Mouse (Mus musculus) bone marrow macrophage, adult 2 months (primary cell): ENCODE results near the gene H2-DMa. TPM values are rescaled to one million over a fixed set of nuclear protein-coding genes. Genes with fewer than 3 reads are reported as not detected.

ENCODE experiments used
- H3K27ac ChIP-seq: 2 replicates; pipeline ENCODE4 v1.5.1; 2012; ENCODE audit warnings: low read depth, low read length; ENCODE audit not compliant: insufficient read depth
- H3K4me1 ChIP-seq: 2 replicates; pipeline ENCODE4 v1.6.1; 2012; ENCODE audit warnings: low read length; ENCODE audit not compliant: control insufficient read depth, insufficient read depth
- H3K4me3 ChIP-seq: 2 replicates; pipeline ENCODE4 v1.5.1; 2012; ENCODE audit warnings: mild to moderate bottlenecking, low read length, moderate library complexity; ENCODE audit not compliant: insufficient read depth
- CTCF ChIP-seq: IDR thresholded peaks from 2 replicates; pipeline ENCODE4 v1.5.1; 2012; ENCODE audit warnings: low read depth, mild to moderate bottlenecking, low read length, moderate library complexity
- POLR2A ChIP-seq: IDR thresholded peaks from 2 replicates; pipeline ENCODE4 v1.6.1; 2012; ENCODE audit warnings: mild to moderate bottlenecking, low read depth, low read length, borderline replicate concordance
- polyA plus RNA-seq: library from polyadenylated mRNA; stranded (reverse); fragments of >200 nt; gene quantifications from 2 replicates; pipeline ENCODE4 v1.2.4, GENCODE M21; 2012; ENCODE audit not compliant: missing spikeins, insufficient read depth, insufficient read length

The H2-DMa gene
- polyA plus RNA-seq = 206 and 214 TPM in 2 replicates

- Histone ChIP-seq H3K27ac (peak within 1 kb of the TSS; percentile 100), H3K4me1 (peaks cover 13% of the 10 kb centered on the region), H3K4me3 (peak within 1 kb of the TSS; percentile 92)
- TF ChIP-seq CTCF (no peak), POLR2A (peak; percentile 99)
These were observed at the start of gene H2-DMa for GRCm38 (mm10) chr17:34119249-34120179. H2-DMa (plus strand) TSS chr17:34119541.

GRCm38 (mm10) chr17:34072091-34072490 is 47.2 kb upstream of the H2-DMa start:
- TF ChIP-seq POLR2A (no peak), CTCF (no peak)
- Histone ChIP-seq H3K4me3 (no peak overlapping the region), H3K4me1 (peaks cover 14% of the 10 kb centered on the region), H3K27ac (peak overlapping the region; percentile 52)

DNA sequence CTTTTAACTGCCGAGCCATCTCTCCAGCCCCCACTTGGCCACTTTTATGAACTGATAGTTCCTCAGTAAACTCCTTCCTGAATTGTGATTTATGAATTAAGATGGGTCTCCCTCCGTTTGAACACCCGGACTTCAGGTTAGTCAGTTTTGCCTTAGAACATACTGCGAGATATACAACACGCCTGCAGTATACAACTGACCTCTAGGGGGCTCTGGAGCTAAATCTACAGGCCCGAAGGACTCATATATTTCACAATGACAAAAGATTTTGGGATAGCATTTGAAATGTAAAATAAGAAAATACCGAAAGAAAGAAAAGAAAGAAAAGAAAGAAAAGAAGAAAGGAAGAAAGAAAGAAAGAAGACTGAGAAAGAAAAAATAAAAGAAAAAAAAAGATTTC is 44.1 kb upstream of the H2-DMa start:
- Histone ChIP-seq H3K27ac (no peak overlapping the region), H3K4me3 (no peak overlapping the region), H3K4me1 (peaks cover 12% of the 10 kb centered on the region)
- no peak for TF ChIP-seq POLR2A
- TF ChIP-seq CTCF = no peak

- H3K4me1 ChIP-seq = peaks cover 3% of the 10 kb centered on the region
- TF ChIP-seq CTCF (peak; percentile 63), POLR2A (no peak)
- no peak overlapping the region for H3K4me3 ChIP-seq
- no peak overlapping the region for H3K27ac ChIP-seq
These were observed 41.8 kb upstream of the H2-DMa start for GRCm38 (mm10) chr17:34077549-34077948.

DNA sequence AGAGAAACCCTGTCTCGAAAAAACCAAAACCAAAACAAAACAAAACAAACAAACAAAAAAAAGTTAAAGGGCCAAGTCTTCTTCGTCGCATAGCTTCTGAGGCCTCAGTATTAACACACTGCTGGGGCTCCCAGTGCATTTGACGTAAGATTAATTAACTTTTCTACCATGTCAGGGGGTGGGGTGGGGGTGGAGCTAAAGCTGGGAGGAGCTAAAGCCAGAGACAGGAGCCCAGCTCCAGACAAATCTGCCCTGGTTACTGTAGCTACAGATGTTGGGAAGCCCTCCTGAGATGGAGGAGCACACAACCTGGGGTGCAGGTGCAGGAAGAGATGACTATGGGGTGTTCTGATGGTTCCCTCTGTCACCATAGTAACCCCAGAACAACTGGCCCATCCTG is 41.2 kb upstream of the H2-DMa start:
- Histone ChIP-seq H3K27ac (no peak overlapping the region), H3K4me3 (no peak overlapping the region), H3K4me1 (no peaks in the 10 kb centered on the region)
- no peak for TF ChIP-seq POLR2A
- no peak for TF ChIP-seq CTCF

DNA sequence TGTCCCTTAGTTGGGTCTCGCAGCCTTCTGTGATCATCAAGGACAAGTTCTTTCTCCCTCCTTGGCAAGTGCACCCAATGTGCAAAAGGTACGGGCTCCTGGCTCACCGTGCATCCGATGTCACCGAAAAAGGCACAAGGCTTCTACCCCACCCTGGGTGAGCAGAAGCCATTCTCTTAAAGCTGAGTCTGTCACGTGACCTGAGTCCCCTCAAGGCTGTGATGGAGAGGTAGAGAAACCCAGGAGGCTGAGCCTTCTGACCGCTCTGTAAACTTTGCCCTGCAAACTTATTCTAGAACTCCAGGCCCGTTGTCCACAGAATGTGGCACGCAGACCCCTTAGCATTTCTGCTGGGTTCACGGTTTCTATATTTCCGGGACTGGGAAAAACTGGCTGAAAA is 40.3 kb upstream of the H2-DMa start:
- TF ChIP-seq CTCF (no peak), POLR2A (no peak)
- no peaks in the 10 kb centered on the region for H3K4me1 ChIP-seq
- H3K27ac ChIP-seq = no peak overlapping the region
- no peak overlapping the region for H3K4me3 ChIP-seq

DNA sequence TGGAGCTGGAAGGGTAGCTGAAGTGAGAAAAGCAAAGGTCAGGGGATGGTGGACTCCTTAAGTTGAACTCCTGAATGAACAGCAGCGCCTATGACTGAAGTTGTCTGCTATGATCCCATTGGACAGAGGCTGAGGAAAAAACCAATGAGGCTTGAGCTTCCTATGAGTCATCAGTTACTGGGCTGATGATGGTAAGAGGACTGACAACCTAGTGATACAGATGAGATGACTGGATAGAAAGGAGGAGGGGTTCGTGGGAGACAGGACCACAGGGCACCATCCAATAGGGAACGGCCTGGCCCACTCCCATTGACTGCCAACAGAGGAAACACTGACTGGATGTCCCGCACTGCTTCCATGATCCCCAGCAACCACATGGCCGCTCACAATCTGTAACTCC is 39.7 kb upstream of the H2-DMa start:
- TF ChIP-seq POLR2A (no peak), CTCF (no peak)
- no peaks in the 10 kb centered on the region for H3K4me1 ChIP-seq
- H3K4me3 ChIP-seq = no peak overlapping the region
- H3K27ac ChIP-seq = no peak overlapping the region

- Histone ChIP-seq H3K4me1 (peaks cover 2% of the 10 kb centered on the region), H3K27ac (no peak overlapping the region), H3K4me3 (no peak overlapping the region)
- TF ChIP-seq CTCF = no peak
- no peak for TF ChIP-seq POLR2A
These were observed 36.2 kb upstream of the H2-DMa start for GRCm38 (mm10) chr17:34083104-34083503.

DNA sequence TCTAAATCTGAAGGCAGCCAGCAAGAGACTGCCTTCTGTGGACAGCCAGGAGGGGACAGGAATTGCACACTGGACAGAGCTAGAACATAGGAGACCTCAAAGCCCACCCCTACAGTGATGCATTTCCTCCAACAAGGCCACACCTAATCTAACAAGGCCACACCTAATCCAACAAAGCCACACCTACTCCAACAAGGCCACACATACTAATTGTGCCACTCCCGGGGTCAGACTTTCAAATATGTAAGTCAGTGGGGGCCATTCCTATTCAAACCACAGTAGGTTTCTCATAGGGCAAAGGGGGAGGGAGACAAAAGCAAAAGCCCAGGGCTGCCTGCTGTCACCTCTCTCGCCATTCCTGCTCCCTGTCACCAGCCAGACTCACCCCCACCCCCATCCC is 32.0 kb upstream of the H2-DMa start:
- Histone ChIP-seq H3K4me1 (peaks cover 12% of the 10 kb centered on the region), H3K4me3 (no peak overlapping the region), H3K27ac (no peak overlapping the region)
- TF ChIP-seq POLR2A = no peak
- TF ChIP-seq CTCF = no peak

GRCm38 (mm10) chr17:34088124-34088523 is 31.2 kb upstream of the H2-DMa start:
- no peak for TF ChIP-seq POLR2A
- TF ChIP-seq CTCF = no peak
- H3K4me3 ChIP-seq = no peak overlapping the region

More at GRCm38 (mm10) chr17:34088124-34088523, 31.2 kb upstream of the H2-DMa start:
- Histone ChIP-seq H3K27ac (no peak overlapping the region), H3K4me1 (peaks cover 18% of the 10 kb centered on the region)
